Mouse (Mus musculus) G1E (cell line): ENCODE results near the gene Slc25a12. TPM values are rescaled to one million over a fixed set of nuclear protein-coding genes. Genes with fewer than 3 reads are reported as not detected.
"Not testable (repeated sequence)": the region's sequence is repeated elsewhere in the genome, so short reads cannot be mapped to it uniquely, and the experiment has no call there.

Source experiments
- ATAC-seq: 2 replicates; pipeline ENCODE4 v1.8.0; 2016; ENCODE audit warnings: mild to moderate bottlenecking; ENCODE audit not compliant: insufficient number of reproducible peaks, poor library complexity, low FRiP score, severe bottlenecking; ENCODE audit errors: extremely low read depth
- DNase-seq: peaks from one replicate; pipeline ENCODE4 v3.0.0; 2012; ENCODE audit warnings: low spot score
- H3K27me3 ChIP-seq: 2 replicates; pipeline ENCODE4 v1.6.1; 2012; ENCODE audit warnings: mild to moderate bottlenecking, low read length, inconsistent platforms; ENCODE audit not compliant: insufficient read depth
- H3K36me3 ChIP-seq: replicated peaks from 2 replicates; pipeline ENCODE3; 2012; ENCODE audit warnings: mild to moderate bottlenecking, inconsistent platforms
- H3K4me1 ChIP-seq: 2 replicates; pipeline ENCODE4 v1.6.1; 2012; ENCODE audit warnings: low read depth, low read length, inconsistent platforms, mixed read lengths; ENCODE audit not compliant: insufficient read depth
- H3K4me3 ChIP-seq: 2 replicates; pipeline ENCODE4 v1.5.1; 2012; ENCODE audit warnings: low read depth, mild to moderate bottlenecking, inconsistent platforms, low read length, moderate library complexity, mixed read lengths
- H3K9me3 ChIP-seq: replicated peaks from 2 replicates; pipeline ENCODE4 v1.6.1; 2012; ENCODE audit warnings: inconsistent platforms
- CTCF ChIP-seq: IDR thresholded peaks from 2 replicates; pipeline ENCODE4 v1.5.1; 2012; ENCODE audit warnings: low read depth, low read length, inconsistent platforms, mixed read lengths
- GATA1 ChIP-seq: IDR thresholded peaks from 2 replicates; pipeline ENCODE4 v1.6.1; 2012; ENCODE audit warnings: borderline replicate concordance, low read length, inconsistent platforms, mixed read lengths
- GATA2 ChIP-seq: IDR thresholded peaks from 2 replicates; pipeline ENCODE4 v1.6.1; 2012; ENCODE audit warnings: low read depth, low read length, inconsistent platforms, borderline replicate concordance
- POLR2AphosphoS5 ChIP-seq: IDR thresholded peaks from 2 replicates; pipeline ENCODE4 v1.6.1; 2012; ENCODE audit warnings: low read depth, low read length, inconsistent platforms; ENCODE audit not compliant: insufficient replicate concordance
- TAL1 ChIP-seq: conservative IDR thresholded peaks from 2 replicates; pipeline ENCODE4 v1.6.1; 2012; ENCODE audit warnings: low read depth, low read length, inconsistent platforms, mixed read lengths
- polyA plus RNA-seq: library from polyadenylated mRNA; stranded (reverse); fragments of >175 nt; gene quantifications from 2 replicates; pipeline ENCODE4 v1.2.3, GENCODE M21; 2012
- total RNA-seq, 2 experiments: library from RNA; stranded (forward) in 1 of 2; stranded (reverse) in 1 of 2; fragments of 200-1000 nt in 1 of 2; fragments of >200 nt in 1 of 2; fragmentation: Nextera tagmentation in 1 of 2; gene quantifications; 2 replicates each; pipeline ENCODE4 v1.2.3; 2014 to 2017

Slc25a12 gene
- total and polyA plus RNA-seq, 3 experiments = 12.2 to 51.6 (median 39.3) TPM

DNA sequence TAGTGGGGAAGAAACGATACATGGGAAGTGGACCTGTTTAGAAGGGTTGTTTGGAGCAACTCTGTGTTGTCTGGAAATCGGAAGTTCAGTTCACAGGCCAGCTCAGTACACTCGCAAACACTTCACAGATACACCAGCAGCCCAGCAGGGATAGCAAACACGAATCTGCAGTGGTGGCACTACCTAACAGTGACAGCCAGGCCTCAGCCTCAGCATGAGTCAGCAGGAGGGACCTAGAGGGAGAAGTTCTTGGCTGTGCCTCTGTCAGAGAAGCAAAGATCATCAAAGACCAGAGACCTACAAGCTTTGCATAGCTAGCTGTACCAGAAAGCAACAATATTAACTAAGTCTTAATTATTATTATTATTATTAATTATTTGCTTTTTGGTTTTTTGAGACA lies 14.4 kb upstream of the Slc25a12 start:
- ATAC-seq (no peak), DNase-seq (no peak)
- H3K4me3 ChIP-seq = no peak overlapping the region
- no peaks in the 10 kb centered on the region for H3K36me3 ChIP-seq
- no peaks in the 10 kb centered on the region for H3K9me3 ChIP-seq
- peaks cover 5% of the 10 kb centered on the region; the same call in 1 of the 2 replicates for H3K4me1 ChIP-seq
- no peaks in the 10 kb centered on the region for H3K27me3 ChIP-seq
- TF ChIP-seq GATA2 = no peak
- TF ChIP-seq GATA1 = no peak
- no peak for TF ChIP-seq POLR2AphosphoS5
- no peak for TF ChIP-seq TAL1
- no peak for TF ChIP-seq CTCF

DNA sequence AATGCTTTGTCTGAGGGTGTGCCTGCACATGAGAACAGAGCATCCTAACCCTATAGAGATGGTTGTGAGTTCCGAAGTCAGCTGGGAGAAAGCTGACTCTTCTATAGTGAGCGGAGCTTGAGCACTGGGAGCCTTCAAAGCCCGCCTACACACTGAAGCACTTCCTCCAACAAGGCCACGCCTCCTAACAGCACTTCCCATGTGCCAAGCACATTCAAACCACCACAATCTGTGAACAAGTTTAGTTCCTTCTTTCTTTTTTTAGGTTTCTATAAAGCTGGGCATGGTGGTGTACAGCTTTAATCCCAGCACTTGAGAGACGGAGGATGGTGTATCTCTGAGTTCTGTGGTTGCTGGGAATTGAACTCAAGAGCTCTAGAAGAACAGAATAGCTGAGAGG lies 9.9 kb upstream of the Slc25a12 start:
- ATAC-seq = no peak
- Histone ChIP-seq H3K27me3 (no peaks in the 10 kb centered on the region), H3K4me1 (peaks cover 29% of the 10 kb centered on the region), H3K36me3 (no peaks in the 10 kb centered on the region), H3K4me3 (no peak overlapping the region), H3K9me3 (no peaks in the 10 kb centered on the region)
- no peak for DNase-seq
- TF ChIP-seq CTCF (no peak), POLR2AphosphoS5 (no peak)

DNA sequence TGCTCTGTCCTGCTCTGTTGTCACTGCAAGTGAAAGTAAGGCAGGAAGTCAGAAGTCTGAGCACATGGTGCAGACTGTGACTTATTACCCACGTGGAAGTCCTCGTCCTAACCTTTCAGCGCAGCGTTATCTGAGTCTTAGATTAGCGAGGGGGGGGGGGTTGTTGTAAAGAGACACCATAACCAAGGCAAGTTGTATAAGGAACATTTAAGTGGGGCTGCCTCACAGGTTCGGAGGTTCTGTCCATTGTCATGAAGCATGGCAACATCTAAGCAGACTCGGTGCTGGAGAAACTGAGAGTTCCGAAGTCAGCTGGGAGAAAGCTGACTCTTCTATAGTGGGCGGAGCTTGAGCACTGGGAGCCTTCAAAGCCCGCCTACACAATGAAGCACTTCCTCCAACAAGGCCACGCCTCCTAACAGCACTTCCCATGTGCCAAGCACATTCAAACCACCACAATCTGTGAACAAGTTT lies 8.9 kb upstream of the Slc25a12 start:
- no peaks in the 10 kb centered on the region for H3K9me3 ChIP-seq
- ATAC-seq = peak; percentile 49
- TF ChIP-seq GATA1 (no peak), GATA2 (no peak), POLR2AphosphoS5 (no peak), CTCF (no peak), TAL1 (no peak)
- H3K4me1 ChIP-seq = peaks cover 26% of the 10 kb centered on the region
- peak overlapping the region; percentile 49; the same call in 1 of the 2 replicates for H3K4me3 ChIP-seq
- H3K27me3 ChIP-seq = no peaks in the 10 kb centered on the region
- H3K36me3 ChIP-seq = no peaks in the 10 kb centered on the region
- no peak for DNase-seq

DNA sequence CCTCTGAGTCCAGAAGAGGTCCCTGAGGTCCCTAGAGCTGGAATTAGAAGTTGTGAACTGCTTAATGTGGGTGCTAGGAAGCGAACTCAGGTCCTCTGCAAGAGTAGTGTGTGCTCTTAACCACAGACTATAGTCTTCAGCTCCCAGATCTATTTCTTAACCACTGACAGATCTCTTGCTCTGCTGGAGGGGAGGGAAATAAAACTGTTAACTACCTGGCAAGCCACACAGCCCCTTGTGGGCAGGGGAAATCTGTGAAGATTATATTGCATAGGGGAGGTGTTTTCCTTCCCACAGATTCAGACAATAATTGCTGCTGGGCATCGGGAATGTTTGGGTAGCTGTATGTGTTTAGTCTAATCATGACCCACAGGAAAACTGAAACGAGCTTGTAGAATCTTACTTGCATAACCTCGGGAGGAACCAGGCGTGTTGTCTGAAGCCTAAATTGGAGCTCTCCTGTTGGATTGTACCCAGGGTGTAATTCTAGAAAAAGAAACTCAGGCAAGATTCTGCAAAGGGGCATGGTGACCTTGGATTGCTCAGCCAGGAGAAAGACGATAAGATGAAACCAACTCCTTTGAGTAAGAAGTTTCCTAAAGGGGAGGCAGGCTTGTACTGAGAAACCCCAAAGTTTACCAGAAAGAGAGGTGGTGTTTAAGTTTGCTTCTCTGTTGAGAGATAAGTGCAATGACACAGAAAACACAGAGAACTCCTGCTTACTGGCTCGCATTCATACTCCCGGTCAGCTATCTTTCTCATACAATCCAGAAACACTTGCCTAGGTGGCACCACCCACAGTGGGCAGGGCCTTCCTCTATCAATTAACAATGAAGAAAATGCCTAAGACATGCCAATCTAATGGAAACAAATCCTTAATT lies 7.0 kb upstream of the Slc25a12 start:
- no peak for ATAC-seq
- no peaks in the 10 kb centered on the region for H3K9me3 ChIP-seq
- H3K4me3 ChIP-seq = no peak overlapping the region
- no peaks in the 10 kb centered on the region for H3K27me3 ChIP-seq
- no peak for TF ChIP-seq TAL1
- no peaks in the 10 kb centered on the region for H3K36me3 ChIP-seq
- peaks cover 26% of the 10 kb centered on the region for H3K4me1 ChIP-seq
- DNase-seq = no peak

DNA sequence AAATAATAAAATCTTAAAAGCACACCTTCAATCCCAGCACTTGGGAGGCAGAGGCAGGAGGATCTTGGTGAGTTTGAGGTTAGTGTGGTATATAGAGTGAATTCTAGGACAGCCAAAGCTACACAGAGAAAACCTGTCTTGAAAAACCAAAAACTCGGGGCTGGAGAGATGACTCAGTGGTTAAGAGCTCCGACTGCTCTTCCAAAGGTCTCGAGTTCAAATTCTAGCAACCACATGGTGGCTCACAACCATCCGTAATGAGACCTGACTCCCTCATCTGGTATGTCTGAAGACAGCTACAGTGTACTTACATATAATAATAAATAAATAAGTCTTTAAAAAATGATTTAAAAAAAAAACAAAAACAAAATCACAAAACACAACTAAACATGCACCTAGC lies 4.7 kb upstream of the Slc25a12 start:
- not testable (repeated sequence) for H3K4me3 ChIP-seq, H3K9me3 ChIP-seq, H3K36me3 ChIP-seq, DNase-seq, ATAC-seq, H3K27me3 ChIP-seq
- H3K4me1 ChIP-seq = peaks cover 29% of the 10 kb centered on the region

DNA sequence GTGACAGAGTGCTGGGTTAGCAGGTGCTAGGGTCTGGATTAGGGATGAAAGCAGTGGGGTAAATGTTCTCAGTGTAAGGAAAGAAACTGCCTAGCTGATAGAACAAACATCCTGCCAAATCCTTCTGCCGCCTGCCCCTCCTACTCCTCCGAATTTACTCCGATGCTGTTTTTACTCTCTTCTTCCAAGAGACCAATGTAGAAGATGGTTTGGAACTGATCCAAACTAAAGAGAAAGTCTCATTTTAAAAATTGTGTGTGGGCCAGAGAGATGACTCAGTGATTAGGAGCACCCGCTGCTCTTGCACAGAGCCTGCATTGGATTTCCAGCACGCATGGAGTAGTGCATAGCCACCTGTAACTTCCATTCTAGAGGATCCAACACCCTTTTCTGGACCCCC lies 4.2 kb upstream of the Slc25a12 start:
- Histone ChIP-seq H3K4me1 (peaks cover 30% of the 10 kb centered on the region), H3K9me3 (no peaks in the 10 kb centered on the region), H3K27me3 (no peaks in the 10 kb centered on the region), H3K36me3 (no peaks in the 10 kb centered on the region), H3K4me3 (no peak overlapping the region)
- no peak for DNase-seq
- TF ChIP-seq GATA2 (no peak), CTCF (no peak), GATA1 (no peak), POLR2AphosphoS5 (no peak), TAL1 (no peak)
- ATAC-seq = no peak

DNA sequence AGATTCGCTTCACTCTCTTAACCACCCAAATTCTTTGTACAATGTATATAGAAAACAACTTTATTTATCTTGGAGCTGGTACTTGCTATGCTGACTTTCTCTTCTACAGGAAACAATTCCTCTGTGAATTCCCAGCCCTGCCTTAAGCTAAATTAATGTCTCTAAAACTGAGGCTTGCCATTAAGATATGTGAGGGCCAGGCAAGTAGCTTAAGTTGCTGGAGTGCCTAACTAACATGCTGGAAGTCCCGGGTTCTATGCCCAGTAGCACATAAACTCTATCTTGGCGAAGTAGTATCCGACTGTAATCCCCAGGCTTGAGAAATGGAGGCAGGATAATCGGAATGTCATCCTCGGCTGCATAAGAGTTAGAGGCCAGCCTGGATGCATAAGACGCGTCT lies 537 bp upstream of the Slc25a12 start:
- no peak for DNase-seq
- Histone ChIP-seq H3K27me3 (no peaks in the 10 kb centered on the region), H3K4me3 (peak overlapping the region; percentile 85), H3K36me3 (peaks cover 10% of the 10 kb centered on the region), H3K4me1 (peaks cover 17% of the 10 kb centered on the region), H3K9me3 (no peaks in the 10 kb centered on the region)
- no peak for TF ChIP-seq TAL1
- TF ChIP-seq GATA1 = no peak
- no peak for TF ChIP-seq POLR2AphosphoS5
- no peak for TF ChIP-seq CTCF
- no peak for TF ChIP-seq GATA2
- no peak for ATAC-seq
